Mouse (Mus musculus) embryo, embryonic 10 days (tissue): ENCODE measurements around the gene Hsf5.
A peak's percentile ranks its signal among the peaks of the same experiment; 100 is the strongest.

ENCODE experiments used
- DNase-seq: peaks from one replicate; pipeline ENCODE4 v3.0.0-alpha.2; 2015; ENCODE audit warnings: low spot score

Gene Hsf5

GRCm38 (mm10) chr11:87642865-87643264, 25.9 kb downstream of the Hsf5 start:
- DNase-seq = no peak

GRCm38 (mm10) chr11:87654693-87655092, 37.7 kb downstream of the Hsf5 start:
- DNase-seq = no peak

- no peak for DNase-seq
Measured at GRCm38 (mm10) chr11:87659216-87659615, 42.3 kb downstream of the Hsf5 start.

- DNase-seq = peak; percentile 86
Measured at GRCm38 (mm10) chr11:87662407-87662806, 45.4 kb downstream of the Hsf5 start, which contains the start of gene Rnf43. Rnf43 (plus strand) TSS chr11:87662722.

GRCm38 (mm10) chr11:87662822-87663221, 45.9 kb downstream of the Hsf5 start:
- DNase-seq = no peak

- DNase-seq = no peak
Measured at GRCm38 (mm10) chr11:87663948-87664347, 47.0 kb downstream of the Hsf5 start.

GRCm38 (mm10) chr11:87664521-87664920, 47.6 kb downstream of the Hsf5 start:
- DNase-seq = no peak

- DNase-seq = no peak
Measured at GRCm38 (mm10) chr11:87665224-87665623, 48.3 kb downstream of the Hsf5 start.

- DNase-seq = no peak
Measured at GRCm38 (mm10) chr11:87665658-87666057, 48.7 kb downstream of the Hsf5 start.

GRCm38 (mm10) chr11:87666256-87667035, 49.5 kb downstream of the Hsf5 start:
- no peak for DNase-seq

GRCm38 (mm10) chr11:87667107-87668090, 50.4 kb downstream of the Hsf5 start:
- DNase-seq = no peak

GRCm38 (mm10) chr11:87673282-87673681, 56.3 kb downstream of the Hsf5 start:
- DNase-seq = no peak

GRCm38 (mm10) chr11:87675606-87676005, 58.6 kb downstream of the Hsf5 start:
- DNase-seq = no peak

GRCm38 (mm10) chr11:87677756-87678155, 60.8 kb downstream of the Hsf5 start:
- no peak for DNase-seq

- no peak for DNase-seq
Measured at GRCm38 (mm10) chr11:87678545-87678944, 61.6 kb downstream of the Hsf5 start.

- DNase-seq = no peak
Measured at GRCm38 (mm10) chr11:87678976-87679375, 62.0 kb downstream of the Hsf5 start.

- DNase-seq = no peak
Measured at GRCm38 (mm10) chr11:87680786-87681185, 63.8 kb downstream of the Hsf5 start.

GRCm38 (mm10) chr11:87682096-87682495, 65.1 kb downstream of the Hsf5 start:
- DNase-seq = no peak

- no peak for DNase-seq
Measured at GRCm38 (mm10) chr11:87682838-87683571, 66.0 kb downstream of the Hsf5 start.

GRCm38 (mm10) chr11:87686407-87686806, 69.4 kb downstream of the Hsf5 start:
- no peak for DNase-seq

GRCm38 (mm10) chr11:87687246-87688225, 70.6 kb downstream of the Hsf5 start:
- no peak for DNase-seq
